Mouse (Mus musculus) adrenal gland, adult 2 months (tissue): ENCODE data around the gene Hmgb2. TPM values are rescaled to one million over a fixed set of nuclear protein-coding genes. Genes with fewer than 3 reads are reported as not detected.

Source experiments
- DNase-seq: peaks from one replicate; pipeline ENCODE4 v3.0.0; 2021
- polyA plus RNA-seq: library from polyadenylated mRNA; depleted of rRNA; stranded (reverse); fragments of >200 nt; gene quantifications from 2 replicates; pipeline ENCODE4 v1.2.3, GENCODE M21; 2012; rRNA removed
- total RNA-seq, 2 experiments: library from RNA; stranded (reverse); gene quantifications; 2 replicates each; pipeline ENCODE4 v1.2.3; 2021

The Hmgb2 gene
- total and polyA plus RNA-seq, 3 experiments, result 2.1 to 14.2 (median 5.6) TPM

GRCm38 (mm10) chr8:57560926-57561325 lies 49.2 kb downstream of the Hmgb2 start:
- DNase-seq, result no peak

- DNase-seq, result no peak
Observed at GRCm38 (mm10) chr8:57562741-57563140, 51.0 kb downstream of the Hmgb2 start.

DNA sequence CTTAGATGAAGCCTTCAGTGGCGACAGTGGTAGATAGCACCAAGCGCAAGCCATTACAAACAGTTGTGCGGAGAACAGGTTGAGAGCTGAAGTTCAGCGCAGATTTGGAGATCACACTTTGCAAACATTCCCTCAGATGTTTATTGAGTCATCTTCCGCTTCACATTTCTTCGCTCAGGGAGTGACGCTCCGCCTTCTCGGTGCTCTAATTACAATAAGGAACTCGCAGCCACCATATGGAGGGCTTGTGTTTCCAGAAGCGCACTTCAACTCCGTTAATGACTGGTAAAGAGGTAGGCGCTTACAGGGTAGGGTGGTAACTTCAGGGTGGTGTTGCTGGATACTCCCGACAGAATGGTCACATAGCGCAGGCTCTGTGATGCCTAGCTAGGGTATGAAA lies 52.0 kb downstream of the Hmgb2 start:
- no peak for DNase-seq

DNA sequence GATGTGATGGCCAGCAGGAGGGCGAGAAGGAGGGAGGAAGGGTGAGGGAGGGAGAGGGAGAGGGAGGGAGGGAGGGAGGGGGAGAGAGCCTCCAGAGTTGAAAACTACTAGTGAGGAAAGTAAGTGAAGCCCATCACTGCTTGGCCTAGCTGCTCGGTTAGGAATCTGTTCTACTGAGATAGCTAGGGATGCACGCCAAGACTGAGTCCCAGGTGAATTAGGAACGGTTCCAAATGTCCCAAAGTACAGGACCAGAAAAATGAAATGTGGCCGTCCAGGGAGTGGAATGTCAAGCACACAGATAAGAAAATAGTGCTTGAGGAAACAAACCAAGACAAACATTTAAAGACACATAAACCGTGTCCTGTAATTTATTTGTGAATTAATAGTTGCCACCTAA lies 53.3 kb downstream of the Hmgb2 start:
- DNase-seq, result no peak

Other genes with a start within 250 kb of the Hmgb2 start
- 10 to 100 TPM; 30.6 to 56.3 TPM for gene Hand2, start 190.9 kb upstream of the Hmgb2 start, total RNA-seq
- gene Hand2, start 190.9 kb upstream of the Hmgb2 start, polyA plus RNA-seq, result 46.9 and 76.2 TPM in 2 replicates
- under 1 TPM in 1 of 2 experiments, not detected in 1; 0.45 TPM for gene Scrg1, start 56.0 kb upstream of the Hmgb2 start, total RNA-seq
- gene Scrg1, start 56.0 kb upstream of the Hmgb2 start, polyA plus RNA-seq, result 0.22 TPM in 1 of 2 replicates, not detected in the other
- 10 to 100 TPM; 13.3 to 13.7 TPM for gene Sap30, start 24.0 kb upstream of the Hmgb2 start, total RNA-seq
- gene Sap30, start 24.0 kb upstream of the Hmgb2 start, polyA plus RNA-seq, result 8.9 and 12.9 TPM in 2 replicates
- 10 to 100 TPM; 11.0 to 12.6 TPM for gene Galnt7, start 141.1 kb downstream of the Hmgb2 start, total RNA-seq
- gene Galnt7, start 141.1 kb downstream of the Hmgb2 start, polyA plus RNA-seq, result 0.84 and 0.95 TPM in 2 replicates